Mouse (Mus musculus) activated CD4-positive, CD25-positive, alpha-beta regulatory T cell, adult 9 weeks (primary cell): ENCODE measurements around the gene Sos1. TPM values are rescaled to one million over a fixed set of nuclear protein-coding genes. Genes with fewer than 3 reads are reported as not detected.

ENCODE experiments used
- polyA plus RNA-seq: library from polyadenylated mRNA; unstranded; fragments of 100-300 nt; shearing (Covaris generic); gene quantifications from one replicate; pipeline ENCODE4 v1.2.1, GENCODE M21; 2017

Gene Sos1
- 2.6 TPM for polyA plus RNA-seq

GRCm38 (mm10) chr17:80480031-80480854 lies at the start of gene Sos1:
Sos1 (minus strand) TSS chr17:80480453.

DNA sequence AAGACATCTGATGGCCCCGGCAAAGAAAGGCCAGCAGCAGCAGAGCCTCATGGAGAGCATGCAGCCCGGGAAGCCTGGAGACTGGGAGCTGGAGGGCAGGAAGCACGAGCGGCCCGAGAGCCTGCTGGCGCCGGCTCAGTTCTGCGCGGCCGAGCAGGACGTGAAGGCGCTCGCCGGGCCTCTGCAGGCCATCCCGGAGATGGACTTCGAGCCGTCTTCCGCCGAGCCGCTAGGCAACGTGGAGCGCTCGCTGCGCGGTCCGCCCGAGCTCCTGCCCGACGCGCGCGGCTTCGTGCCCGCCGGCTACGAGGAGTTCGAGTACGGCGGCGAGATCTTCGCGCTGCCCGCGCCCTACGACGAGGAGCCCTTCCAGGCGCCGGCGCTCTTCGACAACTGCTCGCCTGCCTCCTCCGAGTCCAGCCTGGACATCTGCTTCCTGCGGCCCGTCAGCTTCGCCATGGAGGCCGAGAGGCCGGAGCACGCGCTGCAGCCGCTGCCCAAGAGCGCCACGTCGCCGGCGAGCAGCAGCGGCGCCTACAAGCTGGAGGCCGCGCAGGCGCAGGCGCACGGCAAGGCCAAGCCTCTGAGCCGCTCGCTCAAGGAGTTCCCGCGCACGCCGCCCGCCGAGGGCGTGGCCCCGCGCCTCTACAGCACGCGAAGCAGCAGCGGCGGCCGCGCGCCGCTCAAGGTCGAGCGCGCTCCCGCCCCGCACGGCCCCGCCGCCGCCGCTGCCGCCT lies 107.1 kb downstream of the Sos1 start, which contains the start of gene Gm10190:
Gene Gm10190, minus strand, starts transcription at position 553 of the 737 bp plus-strand sequence.

Other genes with a start within 250 kb of the Sos1 start
- gene Morn2, start 190.2 kb downstream of the Sos1 start, polyA plus RNA-seq = 3.3 TPM
- 34.1 TPM for gene Dhx57, start 190.0 kb downstream of the Sos1 start, polyA plus RNA-seq
- not detected for gene Arhgef33, start 173.0 kb downstream of the Sos1 start, polyA plus RNA-seq
- not detected for gene Gm10190, start 106.9 kb downstream of the Sos1 start, polyA plus RNA-seq
- 0.78 TPM for gene Cdkl4, start 97.4 kb upstream of the Sos1 start, polyA plus RNA-seq
- 2.4 TPM for gene Map4k3, start 248.0 kb upstream of the Sos1 start, polyA plus RNA-seq